Comparison of ENCODE assay signal across 8 mouse cellular contexts in the genomic region with DNA sequence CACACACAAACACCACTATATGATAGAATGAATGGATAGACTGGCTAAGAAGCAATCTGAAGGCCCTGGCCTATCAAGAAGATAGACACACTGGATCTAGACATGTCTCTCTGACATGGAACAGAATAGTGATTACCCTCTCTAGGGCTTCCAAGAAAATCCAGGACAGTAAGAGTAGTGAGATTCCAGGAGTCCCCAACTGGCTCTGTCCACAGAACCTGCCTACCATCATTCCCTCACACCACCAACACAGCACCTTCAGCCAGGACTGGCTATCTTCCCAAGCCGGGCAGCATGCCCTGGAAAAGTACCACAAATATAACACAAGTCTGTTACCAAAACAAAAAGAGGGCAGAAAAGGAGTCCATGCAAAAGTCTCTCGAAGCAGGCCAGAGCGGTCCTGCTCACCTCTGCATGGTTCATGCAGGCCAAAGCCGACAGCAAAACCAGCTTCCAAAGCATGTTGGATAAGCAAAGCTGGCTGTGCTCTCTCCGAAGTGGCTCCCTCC. TPM values are rescaled to one million over a fixed set of nuclear protein-coding genes. Genes with fewer than 3 reads are reported as not detected.
DNase-seq lines count a peak whose midpoint lies in the region; ATAC-seq lines count a peak whose summit lies in the region.

No protein-coding gene starts in this region.

- ATAC-seq in kidney, embryonic 16.5 days (ENCODE audit: low FRiP score, low TSS enrichment), result no peak

- no peaks in the 10 kb centered on the region for H3K36me3 ChIP-seq in kidney, embryonic 16.5 days (ENCODE audit: insufficient read depth, low read length)

- DNase-seq in kidney, adult 11 months, result peak; percentile 46
- DNase-seq in adrenal gland, postnatal 25 days, result peak; percentile 61
- DNase-seq in heart, adult 8-10 months (ENCODE audit: low spot score), result peak; percentile 57
- peak; percentile 70 to 82 for DNase-seq in left cerebral cortex, adult 18-20 months (ENCODE audit: low spot score in 2 of 2)
- DNase-seq in spleen, postnatal 36 days (ENCODE audit: low spot score in 2 of 2), result no peak
- no peak for DNase-seq in urinary bladder, postnatal 14 days (ENCODE audit: low spot score)
- no peak for DNase-seq in neural tube, embryonic 10.5 days (ENCODE audit: extremely low spot score, low spot score)

- WGBS in kidney, embryonic 16.5 days, result 87% methylated on average over 5 of the region's 5 CpGs

- peaks cover 16% of the 10 kb centered on the region; the same call in 1 of the 2 replicates for H3K27me3 ChIP-seq in kidney, embryonic 16.5 days (ENCODE audit: insufficient read depth, low read length)

- H3K4me2 ChIP-seq in kidney, embryonic 16.5 days (replicated peaks; ENCODE audit: low read depth, low read length), result no peak overlapping the region

- no peak overlapping the region for H3K9ac ChIP-seq in kidney, embryonic 16.5 days (replicated peaks; ENCODE audit: low read length)

- no peak overlapping the region for H3K4me3 ChIP-seq in kidney, embryonic 16.5 days (ENCODE audit: low read length)

- H3K4me1 ChIP-seq in kidney, embryonic 16.5 days (ENCODE audit: insufficient read depth, low read length), result peaks cover 10% of the 10 kb centered on the region

- H3K27ac ChIP-seq in kidney, embryonic 16.5 days (ENCODE audit: low read length), result no peak overlapping the region

- H3K9me3 ChIP-seq in kidney, embryonic 16.5 days (ENCODE audit: low read length), result no peaks in the 10 kb centered on the region

RNA-seq across cellular contexts. Expression of a gene that starts 59.8 kb away (rescaled TPM):
- polyA plus RNA-seq in kidney, embryonic 16.5 days (2015; fragmentation: Nextera tagmentation; extraction: Ambion mirVana), result 12.3 and 15.5 TPM in 2 replicates
- 16.9 and 21.8 TPM in 2 replicates for total RNA-seq in adrenal gland, postnatal 25 days (2021)
- total RNA-seq in heart, adult 8-10 months (2022), result 10 to 100 TPM; 16.7 to 23.3 (median 21.1) TPM
- total RNA-seq in left cerebral cortex, adult 18-20 months (2021), result 10 to 100 TPM; 17.4 to 17.5 TPM

Comparison
In these comparisons a context has a peak if more than half of its experiments do, and no peak if none do; other contexts are left out.
1. DNase-seq: peak in kidney, adult 11 months (single experiment), adrenal gland, postnatal 25 days (single experiment), heart, adult 8-10 months (single experiment) and left cerebral cortex, adult 18-20 months (2 of 2); none in spleen, postnatal 36 days (0 of 2), urinary bladder, postnatal 14 days (single experiment) and neural tube, embryonic 10.5 days (single experiment).